Mouse (Mus musculus) midbrain, embryonic 13.5 days (tissue): Measurements from ENCODE around the gene Palm2. TPM values are rescaled to one million over a fixed set of nuclear protein-coding genes. Genes with fewer than 3 reads are reported as not detected.
"Not testable (repeated sequence)": the region's sequence is repeated elsewhere in the genome, so short reads cannot be mapped to it uniquely, and the experiment has no call there.

Experiments used
- ATAC-seq: fragments of 200-750 bp; cut with Nextera tagmentation; 2 replicates; pipeline ENCODE4 v1.8.0; 2017; ENCODE audit warnings: mild to moderate bottlenecking, moderate TSS enrichment, moderate library complexity
- H3K27ac ChIP-seq: fragments of 300-500 bp; sonication (generic); 2 replicates; pipeline ENCODE4 v1.5.1; 2015; ENCODE audit warnings: inconsistent platforms, mild to moderate bottlenecking, moderate library complexity
- H3K27me3 ChIP-seq: fragments of 300-500 bp; sonication (generic); 2 replicates; pipeline ENCODE4 v1.6.1; 2015; ENCODE audit warnings: mild to moderate bottlenecking, inconsistent platforms
- H3K36me3 ChIP-seq: fragments of 300-500 bp; sonication (generic); 2 replicates; pipeline ENCODE4 v1.6.1; 2015; ENCODE audit warnings: mild to moderate bottlenecking, inconsistent platforms
- H3K4me1 ChIP-seq: fragments of 300-500 bp; sonication (generic); replicated peaks from 2 replicates; pipeline ENCODE4 v1.6.1; 2015; ENCODE audit warnings: inconsistent platforms
- H3K4me2 ChIP-seq: fragments of 300-500 bp; sonication (generic); replicated peaks from 2 replicates; pipeline ENCODE4 v1.6.1; 2015; ENCODE audit warnings: moderate library complexity, mild to moderate bottlenecking, inconsistent platforms
- H3K4me3 ChIP-seq: fragments of 300-500 bp; sonication (generic); replicated peaks from 2 replicates; pipeline ENCODE4 v1.5.1; 2015; ENCODE audit warnings: mild to moderate bottlenecking, inconsistent platforms
- H3K9ac ChIP-seq: fragments of 300-500 bp; sonication (generic); replicated peaks from 2 replicates; pipeline ENCODE4 v1.6.1; 2015; ENCODE audit warnings: mild to moderate bottlenecking, inconsistent platforms
- H3K9me3 ChIP-seq: fragments of 300-500 bp; sonication (generic); 2 replicates; pipeline ENCODE4 v1.6.1; 2016; ENCODE audit warnings: mild to moderate bottlenecking, inconsistent platforms
- WGBS: fragments of 180-500 bp; shearing (Covaris S2); methylation state at CpG from one replicate; pipeline ENCODE4 v1.1.7; 2015; 5-methylcytosine and 5-hydroxymethylcytosine counted together
- polyA plus RNA-seq: library from polyadenylated mRNA; unstranded; fragments of >200 nt; fragmentation: Nextera tagmentation; extraction: Ambion mirVana; gene quantifications from 2 replicates; pipeline ENCODE4 v1.2.1, GENCODE M21; 2015

Gene Palm2
- 3.6 and 4.2 TPM in 2 replicates for polyA plus RNA-seq

DNA sequence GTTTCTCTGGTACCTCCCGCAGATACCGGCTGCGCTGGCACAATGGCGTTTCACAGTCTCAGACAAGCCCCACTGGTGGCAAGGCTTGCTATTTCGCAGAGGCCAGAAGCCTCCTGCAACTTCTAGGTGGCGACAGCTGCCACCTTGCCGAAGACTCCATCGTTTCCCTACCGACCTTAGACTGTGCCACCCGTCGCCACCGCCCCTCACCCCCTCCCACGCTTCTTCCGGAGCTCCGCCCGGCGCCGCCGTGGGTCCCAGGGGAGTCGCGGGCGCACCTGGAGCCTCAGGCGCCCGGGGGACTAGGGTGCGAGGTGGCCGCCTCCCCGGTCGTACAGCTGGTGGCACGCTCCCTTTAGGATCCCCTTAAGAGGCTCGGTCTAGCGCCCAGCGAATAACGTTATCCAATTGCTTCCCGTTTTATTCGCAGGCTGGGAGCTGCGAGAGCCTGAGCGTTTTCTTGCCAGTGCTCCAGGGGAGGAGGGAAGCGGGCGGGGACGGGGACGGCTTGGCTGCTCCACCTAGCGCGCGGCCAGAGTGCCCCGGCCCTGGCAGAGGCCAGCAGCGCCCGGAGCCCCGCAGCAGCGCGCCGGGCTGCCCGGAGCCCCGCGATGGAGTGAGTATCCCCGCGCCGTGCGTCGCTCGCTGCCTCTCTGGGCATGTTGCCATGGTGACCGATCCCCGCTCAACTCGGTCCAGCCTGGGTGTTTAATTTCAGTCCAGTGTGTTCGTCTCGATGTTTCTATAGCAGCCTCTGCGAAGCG, at the start of gene Palm2:
Gene Palm2, plus strand, starts transcription at position 307 of the 764 bp plus-strand sequence.
- H3K4me1 ChIP-seq = peaks cover 19% of the 10 kb centered on the region
- peak within 1 kb of the TSS; percentile 75 for H3K4me3 ChIP-seq
- under 1% methylated on average over 67 of the region's 67 CpGs for WGBS
- H3K9ac ChIP-seq = peak within 1 kb of the TSS; percentile 75
- peak within 1 kb of the TSS; percentile 84 for H3K27ac ChIP-seq
- H3K36me3 ChIP-seq = no peaks in the 10 kb centered on the region
- peaks cover 26% of the 10 kb centered on the region for H3K27me3 ChIP-seq
- no peaks in the 10 kb centered on the region for H3K9me3 ChIP-seq
- peak; percentile 94 for ATAC-seq
- H3K4me2 ChIP-seq = peak within 1 kb of the TSS; percentile 96

DNA sequence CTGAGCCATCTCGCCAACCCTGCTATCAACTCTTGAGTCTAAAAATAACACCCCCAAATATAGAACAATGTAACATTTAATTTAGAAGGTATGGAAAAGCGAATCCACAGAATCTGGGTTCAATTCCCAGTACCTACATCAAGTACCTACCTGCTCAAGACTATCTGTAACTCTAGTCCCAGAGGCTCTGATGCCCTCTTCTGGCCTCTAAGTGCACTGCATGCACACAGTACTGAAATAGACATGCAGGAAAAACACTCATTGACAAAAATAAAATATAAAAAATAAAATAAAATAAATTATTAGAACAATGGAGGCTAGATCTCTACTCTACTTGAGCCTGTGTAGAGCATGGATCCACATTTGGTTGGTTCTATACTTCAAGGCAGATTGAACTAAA, 49.7 kb upstream of the Palm2 start:
- H3K36me3 ChIP-seq = no peaks in the 10 kb centered on the region
- 86% methylated on average over 2 of the region's 2 CpGs for WGBS
- no peak overlapping the region for H3K9ac ChIP-seq
- H3K9me3 ChIP-seq = no peaks in the 10 kb centered on the region
- H3K4me2 ChIP-seq = no peak overlapping the region
- ATAC-seq = no peak
- H3K4me3 ChIP-seq = no peak overlapping the region
- no peaks in the 10 kb centered on the region for H3K27me3 ChIP-seq
- H3K27ac ChIP-seq = no peak overlapping the region
- H3K4me1 ChIP-seq = no peaks in the 10 kb centered on the region; the same call in 1 of the 2 replicates

DNA sequence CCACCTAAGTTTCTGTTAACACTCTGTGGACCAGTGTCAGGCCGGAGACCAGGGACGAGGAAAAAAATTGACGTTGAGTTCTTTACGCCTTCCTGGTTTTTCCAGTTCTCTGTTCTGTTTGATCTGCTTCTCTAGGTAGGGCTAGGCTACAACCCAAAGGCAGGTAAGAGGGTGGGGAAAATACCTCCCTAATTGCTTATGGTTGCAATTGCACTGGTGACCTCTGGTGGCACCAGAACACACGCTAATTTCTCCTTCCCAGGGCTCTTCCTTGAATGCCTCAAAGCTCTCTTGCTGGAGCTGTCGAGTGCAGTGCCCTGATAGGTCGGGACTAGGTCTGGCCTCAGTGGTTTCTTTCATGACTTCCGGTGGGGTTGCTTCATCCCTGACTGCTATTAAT, 42.9 kb upstream of the Palm2 start:
- WGBS = 66% methylated on average over 8 of the region's 8 CpGs
- H3K27me3 ChIP-seq = no peaks in the 10 kb centered on the region
- H3K4me1 ChIP-seq = no peaks in the 10 kb centered on the region
- H3K4me3 ChIP-seq = no peak overlapping the region
- no peak overlapping the region for H3K27ac ChIP-seq
- no peaks in the 10 kb centered on the region for H3K36me3 ChIP-seq
- H3K4me2 ChIP-seq = no peak overlapping the region
- H3K9me3 ChIP-seq = no peaks in the 10 kb centered on the region
- ATAC-seq = no peak
- no peak overlapping the region for H3K9ac ChIP-seq

DNA sequence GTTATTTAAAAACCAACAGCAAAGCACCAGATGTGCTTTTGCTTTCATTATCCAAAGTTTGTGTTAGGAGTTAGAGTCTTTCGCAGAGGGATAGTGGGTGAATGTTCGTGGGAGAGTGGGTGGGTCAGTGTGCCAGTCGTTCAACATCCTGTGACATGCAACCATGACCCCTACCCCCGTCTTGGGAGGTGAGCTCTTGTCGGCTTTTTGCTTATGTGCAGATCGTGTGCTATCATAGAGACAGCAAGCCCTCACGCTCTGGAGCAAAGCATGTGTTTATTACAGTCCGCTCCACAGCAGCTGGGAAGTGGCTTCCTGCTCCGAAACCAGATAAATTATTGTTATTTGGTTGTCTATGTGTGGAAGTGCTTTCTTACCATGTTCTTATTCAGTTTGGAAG, 37.6 kb upstream of the Palm2 start:
- WGBS = 89% methylated on average over 9 of the region's 9 CpGs
- Histone ChIP-seq H3K36me3 (no peaks in the 10 kb centered on the region), H3K9me3 (no peaks in the 10 kb centered on the region), H3K9ac (no peak overlapping the region), H3K27ac (no peak overlapping the region), H3K4me3 (no peak overlapping the region), H3K4me1 (no peaks in the 10 kb centered on the region), H3K4me2 (no peak overlapping the region), H3K27me3 (no peaks in the 10 kb centered on the region)
- no peak for ATAC-seq

DNA sequence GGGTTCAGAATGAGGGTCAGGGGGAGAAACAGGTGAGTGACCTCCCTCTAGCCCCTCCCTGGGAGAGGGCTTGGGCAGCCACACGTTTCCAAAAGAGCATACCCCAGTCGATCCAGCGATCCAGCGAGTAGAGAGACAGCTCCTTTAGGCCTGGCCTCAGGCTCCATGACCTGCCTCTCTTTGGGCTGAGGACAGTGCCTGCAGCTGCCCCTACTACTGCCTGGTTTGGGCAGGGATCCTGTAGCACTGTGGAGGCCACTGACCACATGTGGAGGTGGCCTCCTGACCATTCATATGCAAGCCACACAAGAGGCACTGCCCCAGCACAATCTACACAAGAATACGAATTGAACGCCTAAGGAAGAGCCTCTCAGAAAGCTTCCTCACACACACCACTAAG, 21.7 kb upstream of the Palm2 start:
- H3K27me3 ChIP-seq, ATAC-seq, H3K4me3 ChIP-seq, H3K27ac ChIP-seq, H3K9me3 ChIP-seq, H3K4me2 ChIP-seq, H3K9ac ChIP-seq, H3K4me1 ChIP-seq, H3K36me3 ChIP-seq: not testable (repeated sequence)
- WGBS = 34% methylated on average over 6 of the region's 6 CpGs

DNA sequence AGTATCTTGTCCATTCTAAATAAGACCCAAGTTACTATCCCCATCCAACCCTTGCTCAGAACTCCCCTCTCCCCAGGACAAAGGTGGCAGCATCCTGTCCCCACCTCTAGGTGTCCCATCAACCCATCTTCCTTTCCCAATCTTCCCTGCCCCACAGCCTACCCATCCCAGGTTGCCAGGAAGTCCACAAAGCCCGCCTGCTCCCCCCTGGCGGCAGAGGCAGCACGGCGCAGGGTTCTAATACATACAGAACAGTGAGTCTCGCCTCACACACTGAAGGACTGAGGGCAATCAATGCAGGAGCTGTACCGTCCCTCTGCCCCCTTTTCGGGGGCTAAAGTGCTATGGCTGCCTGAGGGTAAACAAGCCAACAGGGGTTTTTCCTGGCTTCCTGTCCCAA, 21.0 kb upstream of the Palm2 start:
- no peaks in the 10 kb centered on the region for H3K9me3 ChIP-seq
- H3K4me3 ChIP-seq = no peak overlapping the region
- H3K4me2 ChIP-seq = no peak overlapping the region
- no peak overlapping the region for H3K27ac ChIP-seq
- H3K36me3 ChIP-seq = no peaks in the 10 kb centered on the region
- H3K9ac ChIP-seq = no peak overlapping the region
- ATAC-seq = no peak
- no peaks in the 10 kb centered on the region for H3K27me3 ChIP-seq
- no peaks in the 10 kb centered on the region for H3K4me1 ChIP-seq
- 35% methylated on average over 7 of the region's 7 CpGs for WGBS

DNA sequence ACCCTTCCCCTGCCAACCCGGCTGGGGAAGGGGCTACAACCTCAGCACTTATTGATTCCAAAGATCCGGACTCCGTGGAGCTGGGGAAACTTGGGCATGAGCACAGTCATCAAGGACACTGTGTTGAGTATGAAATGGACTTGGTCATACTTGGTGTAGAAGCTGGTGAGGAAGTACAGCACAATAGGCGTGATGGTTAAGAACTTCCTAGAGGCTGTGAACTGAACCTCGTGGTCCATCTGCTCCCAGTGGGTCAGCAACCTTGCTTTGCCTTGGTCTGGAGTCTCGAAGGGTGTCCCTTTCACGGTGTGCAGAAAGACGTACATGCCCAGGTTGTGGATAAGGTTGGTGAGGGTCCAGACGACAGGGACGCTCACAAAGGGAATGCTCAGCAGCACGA, 20.4 kb upstream of the Palm2 start:
- 92% methylated on average over 11 of the region's 11 CpGs for WGBS
- not testable (repeated sequence) for H3K4me1 ChIP-seq, H3K27me3 ChIP-seq, H3K9me3 ChIP-seq, H3K36me3 ChIP-seq, H3K9ac ChIP-seq, H3K4me3 ChIP-seq, H3K4me2 ChIP-seq, H3K27ac ChIP-seq, ATAC-seq

DNA sequence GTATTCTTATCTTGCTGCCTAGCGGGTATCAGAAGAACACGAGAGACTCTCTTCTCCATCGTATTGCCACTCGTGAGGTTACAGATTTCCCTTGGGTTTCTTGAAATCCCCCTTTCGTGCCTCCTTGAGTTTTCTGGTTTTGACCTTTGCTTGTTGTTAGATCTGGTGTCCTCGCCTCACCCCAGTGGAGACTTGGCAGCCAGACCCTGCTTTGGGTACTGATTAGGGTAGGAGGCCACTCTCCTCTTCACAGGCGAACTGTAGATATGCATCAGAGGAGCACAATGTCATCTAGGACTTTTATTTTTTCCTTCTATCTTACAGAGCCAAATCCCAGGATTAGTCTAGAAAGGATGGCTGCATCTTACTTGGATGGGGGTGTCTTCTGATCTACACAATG, 10.0 kb upstream of the Palm2 start:
- H3K9ac ChIP-seq = no peak overlapping the region
- 87% methylated on average over 7 of the region's 7 CpGs for WGBS
- H3K4me1 ChIP-seq = no peaks in the 10 kb centered on the region
- no peaks in the 10 kb centered on the region for H3K9me3 ChIP-seq
- no peak overlapping the region for H3K4me2 ChIP-seq
- ATAC-seq = no peak
- H3K27me3 ChIP-seq = no peaks in the 10 kb centered on the region
- H3K36me3 ChIP-seq = no peaks in the 10 kb centered on the region
- H3K27ac ChIP-seq = no peak overlapping the region
- no peak overlapping the region for H3K4me3 ChIP-seq

DNA sequence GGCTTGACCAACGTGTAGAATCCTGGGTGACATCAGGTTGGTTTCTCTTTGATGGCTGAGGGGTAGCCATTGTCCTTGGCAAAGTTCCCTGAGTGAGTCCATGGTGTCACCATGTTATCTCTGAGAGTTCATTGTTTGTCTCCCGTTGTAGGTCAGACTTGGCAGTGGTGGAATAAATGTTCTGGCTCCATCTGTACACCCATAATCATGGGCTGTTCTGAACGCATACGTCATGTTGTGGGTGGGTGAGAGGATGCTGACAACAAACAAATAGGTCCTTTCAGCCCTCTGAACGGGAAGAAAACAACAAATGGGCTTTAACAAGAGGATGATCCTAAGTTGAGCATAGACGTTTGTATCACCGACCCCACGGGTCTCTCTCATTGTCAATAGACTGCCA, 5.7 kb upstream of the Palm2 start:
- no peaks in the 10 kb centered on the region for H3K36me3 ChIP-seq
- H3K4me3 ChIP-seq = no peak overlapping the region
- H3K9ac ChIP-seq = no peak overlapping the region
- 76% methylated on average over 8 of the region's 8 CpGs for WGBS
- H3K4me2 ChIP-seq = no peak overlapping the region
- no peak for ATAC-seq
- peaks cover 3% of the 10 kb centered on the region for H3K4me1 ChIP-seq
- H3K9me3 ChIP-seq = no peaks in the 10 kb centered on the region
- peaks cover 15% of the 10 kb centered on the region for H3K27me3 ChIP-seq
- H3K27ac ChIP-seq = no peak overlapping the region

DNA sequence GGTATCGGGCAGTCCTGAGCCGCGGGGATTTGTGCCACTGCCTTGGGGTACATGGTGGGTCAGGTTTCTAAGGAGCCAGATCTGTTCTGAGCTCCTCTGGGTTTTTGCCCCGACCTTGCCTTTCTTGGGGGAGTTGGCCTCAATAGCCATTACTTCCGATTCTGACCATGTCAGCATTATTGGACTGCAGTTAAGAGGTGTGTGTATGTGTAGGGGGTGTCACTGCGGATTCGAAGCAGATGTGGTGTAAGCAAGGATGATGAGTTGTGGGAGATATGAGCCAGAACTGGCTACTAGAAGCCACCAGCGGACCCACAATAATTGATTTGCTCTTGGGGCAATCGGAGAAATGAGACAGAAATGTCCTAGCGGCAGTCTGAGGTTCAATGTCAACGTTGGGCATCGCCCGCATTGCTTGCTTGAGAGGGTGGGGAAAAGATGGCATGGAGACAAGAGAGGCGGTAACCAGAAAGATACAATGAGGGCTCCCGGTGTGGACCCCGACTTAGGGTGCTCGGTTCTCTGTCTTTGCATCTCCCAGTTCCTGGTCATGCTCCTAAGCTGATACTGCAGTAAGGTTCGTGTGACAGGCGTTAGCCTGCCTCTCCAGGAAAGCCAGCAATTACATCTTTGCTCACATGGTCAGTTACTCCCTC, 786 bp downstream of the Palm2 start:
- H3K4me1 ChIP-seq = peaks cover 19% of the 10 kb centered on the region
- ATAC-seq = peak; percentile 51
- peak overlapping the region; percentile 84 for H3K27ac ChIP-seq
- H3K4me3 ChIP-seq = peak overlapping the region; percentile 75
- WGBS = 19% methylated on average over 19 of the region's 19 CpGs
- no peaks in the 10 kb centered on the region for H3K9me3 ChIP-seq
- H3K4me2 ChIP-seq = peak overlapping the region; percentile 96
- no peaks in the 10 kb centered on the region for H3K36me3 ChIP-seq
- H3K9ac ChIP-seq = peak overlapping the region; percentile 75
- H3K27me3 ChIP-seq = peaks cover 26% of the 10 kb centered on the region

DNA sequence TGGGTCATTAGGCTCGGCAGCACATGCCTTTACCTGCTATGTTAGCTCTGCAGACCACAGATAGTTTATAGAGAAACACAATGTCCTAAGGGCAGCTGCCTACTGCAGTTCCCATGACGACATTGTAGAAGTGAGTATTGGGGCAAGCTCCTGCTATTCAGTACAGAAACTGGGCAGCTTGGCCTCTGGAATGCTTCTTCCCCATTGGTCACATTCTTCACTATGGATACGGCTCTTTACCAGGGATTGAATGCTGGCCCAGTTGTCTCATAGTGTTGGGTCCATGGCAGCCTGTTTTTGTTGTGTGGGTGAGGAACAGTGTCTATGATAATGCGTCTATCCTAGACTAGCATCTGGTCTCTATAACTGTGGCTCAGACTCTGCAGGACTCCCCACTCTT, 2.2 kb downstream of the Palm2 start:
- Histone ChIP-seq H3K36me3 (no peaks in the 10 kb centered on the region), H3K4me2 (no peak overlapping the region), H3K9ac (no peak overlapping the region), H3K27ac (no peak overlapping the region), H3K27me3 (peaks cover 26% of the 10 kb centered on the region), H3K9me3 (0 out of 2 replicates have a peak, but pooled peaks cover 1% of the 10 kb centered on the region), H3K4me3 (no peak overlapping the region), H3K4me1 (peaks cover 19% of the 10 kb centered on the region)
- WGBS = 43% methylated on average over 4 of the region's 4 CpGs
- ATAC-seq = no peak

DNA sequence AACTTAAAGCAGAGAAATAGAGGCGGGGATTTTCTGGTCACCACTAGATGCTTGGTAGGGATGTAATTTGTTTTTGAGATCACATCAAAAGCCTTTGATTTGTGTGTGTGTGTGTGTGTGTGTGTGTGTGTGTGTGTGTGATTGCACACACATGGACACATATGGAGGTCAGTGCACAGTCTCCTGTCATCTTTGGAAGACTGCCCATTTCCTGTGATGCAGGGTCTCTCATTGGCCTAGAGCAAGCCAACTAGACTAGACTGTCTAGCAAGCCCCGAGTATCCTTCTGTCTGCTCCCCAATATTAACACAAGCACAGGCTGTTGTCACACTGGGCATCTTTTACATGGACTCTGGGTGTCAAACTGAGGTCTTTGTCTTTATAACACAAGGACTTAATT, 12.0 kb downstream of the Palm2 start:
- Histone ChIP-seq H3K27ac (no peak overlapping the region), H3K27me3 (no peaks in the 10 kb centered on the region), H3K9ac (no peak overlapping the region), H3K4me1 (no peaks in the 10 kb centered on the region), H3K4me2 (no peak overlapping the region), H3K9me3 (0 out of 2 replicates have a peak, but pooled peaks cover 3% of the 10 kb centered on the region), H3K36me3 (no peaks in the 10 kb centered on the region), H3K4me3 (no peak overlapping the region)
- no peak for ATAC-seq
- WGBS = 90% methylated on average over 2 of the region's 2 CpGs
